Mouse (Mus musculus): Measurements from ENCODE around the gene Bche. TPM values are rescaled to one million over a fixed set of nuclear protein-coding genes. Genes with fewer than 3 reads are reported as not detected.

Gene Bche
- polyA plus RNA-seq, 1 experiment from 2014 or later, result 15.8 TPM

DNA sequence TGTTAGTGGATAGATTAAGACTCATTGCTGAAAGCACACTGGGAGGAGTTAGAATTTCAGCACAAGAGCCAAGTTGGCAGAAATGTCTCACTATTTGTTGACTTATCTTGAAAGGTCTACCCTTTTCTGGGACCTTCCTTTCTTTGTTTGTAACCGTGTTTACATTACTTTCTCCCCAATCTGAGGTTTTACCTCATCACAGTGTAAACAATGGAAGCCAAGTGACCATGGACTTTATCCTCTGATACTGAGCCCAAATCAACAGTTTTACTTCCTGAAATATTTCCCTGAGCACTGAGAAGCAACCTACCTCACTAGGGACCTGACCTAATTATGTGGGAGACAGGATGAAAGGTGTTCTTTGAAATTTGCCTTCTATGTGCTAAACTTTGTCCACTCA lies 34.9 kb downstream of the Bche start:
- H3K27ac ChIP-seq, result no peak overlapping the region
- 59% methylated on average over 1 of the region's 1 CpGs for WGBS

DNA sequence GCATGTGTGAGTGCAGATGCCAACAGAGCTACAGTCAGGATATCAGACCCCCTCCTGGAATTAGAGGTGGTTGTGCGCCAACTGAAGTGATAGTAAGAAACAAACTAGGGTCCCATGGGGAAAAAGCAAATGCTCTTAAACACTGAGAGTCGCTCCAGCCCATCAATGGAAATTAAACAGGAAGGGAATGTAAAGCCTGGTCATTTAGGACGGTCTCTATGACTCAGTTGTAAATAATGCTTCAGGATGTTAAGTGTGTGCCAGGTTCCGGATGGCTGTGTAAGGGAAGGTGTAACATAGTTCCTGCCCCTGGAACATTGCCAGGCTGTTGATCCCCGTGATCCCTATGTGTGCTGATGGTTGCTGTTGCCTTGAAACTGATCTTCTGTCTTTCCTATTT lies 40.0 kb downstream of the Bche start:
- no peak overlapping the region for H3K4me2 ChIP-seq
- H3K27ac ChIP-seq, result no peak overlapping the region
- no peak overlapping the region for H3K4me3 ChIP-seq
- H3K4me1 ChIP-seq (replicated peaks), result no peaks in the 10 kb centered on the region
- no peak for ATAC-seq (replicated peaks; ENCODE audit: insufficient number of reproducible peaks, insufficient read depth, low FRiP score, low read depth)
- H3K9ac ChIP-seq, result no peak overlapping the region
- WGBS, result 58% methylated on average over 5 of the region's 5 CpGs
- H3K9me3 ChIP-seq (replicated peaks), result no peaks in the 10 kb centered on the region
- no peaks in the 10 kb centered on the region for H3K36me3 ChIP-seq
- H3K27me3 ChIP-seq, result no peaks in the 10 kb centered on the region

More for the DNA sequence above, 34.9 kb downstream of the Bche start:
- H3K4me3 ChIP-seq, result no peak overlapping the region
- H3K4me2 ChIP-seq, result no peak overlapping the region
- H3K4me1 ChIP-seq (replicated peaks), result no peaks in the 10 kb centered on the region
- no peaks in the 10 kb centered on the region for H3K27me3 ChIP-seq
- no peak overlapping the region for H3K9ac ChIP-seq
- H3K36me3 ChIP-seq, result no peaks in the 10 kb centered on the region
- ATAC-seq (replicated peaks; ENCODE audit: insufficient number of reproducible peaks, insufficient read depth, low FRiP score, low read depth), result no peak
- no peaks in the 10 kb centered on the region for H3K9me3 ChIP-seq (replicated peaks)

DNA sequence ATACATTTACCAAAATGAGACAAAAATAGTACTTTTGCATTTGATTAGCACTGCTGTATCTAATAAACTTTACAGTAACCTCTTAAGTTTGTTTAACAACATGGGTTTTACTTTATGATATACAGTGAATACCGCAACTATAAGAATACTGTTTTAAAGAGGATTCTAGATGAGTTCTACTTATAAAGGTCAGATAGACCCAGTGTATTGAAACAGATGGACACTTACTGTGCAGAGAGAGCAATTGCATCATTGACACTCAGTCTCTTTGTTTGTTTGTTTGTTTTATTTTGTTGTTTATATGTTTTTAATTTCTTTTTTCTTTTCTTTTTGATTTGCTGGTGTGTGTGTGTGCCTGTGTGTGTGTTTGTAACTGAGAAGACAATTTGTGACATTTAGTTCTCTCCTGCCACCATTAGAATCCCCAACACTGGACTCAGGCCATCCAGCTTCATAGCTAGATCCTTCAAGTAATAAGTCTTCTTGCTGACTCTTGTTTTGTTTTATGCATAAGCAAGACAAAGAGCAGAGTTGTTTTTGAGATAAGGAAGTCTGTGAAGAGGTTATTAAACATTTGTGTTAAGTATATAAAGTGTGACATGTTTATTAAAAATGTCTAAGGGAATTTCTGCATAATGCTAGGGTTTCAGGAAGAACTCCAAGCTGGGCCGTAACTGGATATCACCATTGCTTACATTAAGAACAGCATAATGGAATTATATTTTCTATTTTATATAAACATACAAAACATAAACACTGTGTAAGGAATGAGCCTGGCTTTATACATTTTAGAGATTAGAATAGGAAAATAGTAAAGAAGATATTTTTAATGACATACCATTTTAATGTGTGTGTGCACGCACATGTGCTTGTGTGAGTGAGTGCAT lies 40.7 kb downstream of the Bche start:
- no peaks in the 10 kb centered on the region for H3K27me3 ChIP-seq
- no peaks in the 10 kb centered on the region for H3K36me3 ChIP-seq
- no peak for ATAC-seq (replicated peaks; ENCODE audit: insufficient number of reproducible peaks, insufficient read depth, low FRiP score, low read depth)
- H3K4me3 ChIP-seq, result no peak overlapping the region
- H3K27ac ChIP-seq, result no peak overlapping the region
- H3K4me2 ChIP-seq, result no peak overlapping the region
- WGBS, result 87% methylated on average over 3 of the region's 3 CpGs
- H3K9ac ChIP-seq, result no peak overlapping the region
- no peaks in the 10 kb centered on the region for H3K4me1 ChIP-seq (replicated peaks)
- H3K9me3 ChIP-seq (replicated peaks), result no peaks in the 10 kb centered on the region

DNA sequence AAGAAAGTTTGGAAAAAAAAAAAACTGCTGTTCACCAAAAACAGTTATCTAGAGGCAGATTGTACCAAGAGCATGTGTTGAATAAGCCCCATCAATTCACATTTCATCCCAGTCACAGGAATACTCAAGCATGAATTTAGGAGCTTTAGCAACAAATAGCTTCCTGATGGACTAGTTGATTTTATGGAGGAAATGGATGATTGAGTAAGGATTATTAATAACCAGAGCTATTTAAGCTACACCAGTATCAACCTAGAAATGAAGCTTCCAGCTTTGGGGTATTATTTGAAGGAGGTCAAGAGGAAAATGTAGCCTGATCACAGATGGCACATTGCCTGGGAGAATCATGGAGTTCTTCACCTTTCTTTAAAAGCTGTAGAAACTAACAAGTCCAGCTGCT lies 57.9 kb downstream of the Bche start:
- ATAC-seq (replicated peaks; ENCODE audit: insufficient number of reproducible peaks, insufficient read depth, low FRiP score, low read depth), result no peak
- H3K27me3 ChIP-seq, result no peaks in the 10 kb centered on the region
- no peak overlapping the region for H3K4me2 ChIP-seq
- H3K9ac ChIP-seq, result no peak overlapping the region
- no peaks in the 10 kb centered on the region for H3K4me1 ChIP-seq (replicated peaks)
- H3K36me3 ChIP-seq, result no peaks in the 10 kb centered on the region
- no peak overlapping the region for H3K27ac ChIP-seq
- no peak overlapping the region for H3K4me3 ChIP-seq
- H3K9me3 ChIP-seq (replicated peaks), result no peaks in the 10 kb centered on the region

DNA sequence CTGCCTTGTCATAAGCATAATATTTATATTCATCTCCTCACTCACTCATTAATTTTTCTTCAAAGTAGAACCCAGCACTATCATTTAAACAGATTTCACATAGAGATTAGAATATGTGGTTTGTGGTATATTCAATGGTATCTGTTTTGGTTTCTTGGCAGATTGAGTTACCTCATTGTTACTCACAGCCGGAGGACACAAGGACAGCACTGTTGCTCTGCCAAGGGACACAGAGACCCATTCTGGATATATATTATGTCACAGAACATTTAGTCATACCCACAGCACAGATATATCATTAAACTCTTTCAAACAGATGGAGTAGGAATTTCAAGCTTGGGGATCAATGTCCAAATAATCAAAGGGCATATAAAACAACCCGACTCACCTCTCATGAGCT lies 61.2 kb downstream of the Bche start:
- Histone ChIP-seq H3K4me2 (no peak overlapping the region), H3K9me3 (replicated peaks) (no peaks in the 10 kb centered on the region), H3K27me3 (no peaks in the 10 kb centered on the region), H3K27ac (no peak overlapping the region), H3K4me1 (replicated peaks) (no peaks in the 10 kb centered on the region), H3K9ac (no peak overlapping the region), H3K4me3 (no peak overlapping the region), H3K36me3 (no peaks in the 10 kb centered on the region)
- no peak for ATAC-seq (replicated peaks; ENCODE audit: insufficient number of reproducible peaks, insufficient read depth, low FRiP score, low read depth)
- 76% methylated on average over 2 of the region's 2 CpGs for WGBS

DNA sequence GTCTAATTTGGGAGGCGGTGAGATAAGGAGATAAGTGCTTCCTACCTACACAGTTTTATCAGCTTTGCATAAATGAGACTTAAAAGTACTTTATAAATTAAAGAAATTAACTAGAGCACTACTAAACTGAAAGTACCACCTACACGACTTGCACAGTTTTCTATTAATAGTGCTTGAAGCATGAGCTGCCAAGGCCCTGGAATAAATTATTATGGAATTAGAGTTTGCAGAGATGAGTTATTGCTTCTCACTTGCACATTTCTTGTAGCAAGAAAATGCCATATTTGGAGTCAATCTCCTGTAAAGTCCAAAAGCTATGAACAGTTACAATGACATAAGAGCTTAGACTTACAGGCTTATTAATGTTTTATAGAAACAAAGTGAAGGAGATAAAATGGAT lies 96.8 kb downstream of the Bche start:
- no peaks in the 10 kb centered on the region for H3K9me3 ChIP-seq (replicated peaks)
- no peak for ATAC-seq (replicated peaks; ENCODE audit: insufficient number of reproducible peaks, insufficient read depth, low FRiP score, low read depth)
- no peaks in the 10 kb centered on the region for H3K4me1 ChIP-seq (replicated peaks)
- H3K27me3 ChIP-seq, result no peaks in the 10 kb centered on the region
- H3K36me3 ChIP-seq, result no peaks in the 10 kb centered on the region
- H3K4me3 ChIP-seq, result no peak overlapping the region
- 47% methylated on average over 2 of the region's 2 CpGs for WGBS
- no peak overlapping the region for H3K27ac ChIP-seq
- H3K4me2 ChIP-seq, result no peak overlapping the region
- H3K9ac ChIP-seq, result no peak overlapping the region

DNA sequence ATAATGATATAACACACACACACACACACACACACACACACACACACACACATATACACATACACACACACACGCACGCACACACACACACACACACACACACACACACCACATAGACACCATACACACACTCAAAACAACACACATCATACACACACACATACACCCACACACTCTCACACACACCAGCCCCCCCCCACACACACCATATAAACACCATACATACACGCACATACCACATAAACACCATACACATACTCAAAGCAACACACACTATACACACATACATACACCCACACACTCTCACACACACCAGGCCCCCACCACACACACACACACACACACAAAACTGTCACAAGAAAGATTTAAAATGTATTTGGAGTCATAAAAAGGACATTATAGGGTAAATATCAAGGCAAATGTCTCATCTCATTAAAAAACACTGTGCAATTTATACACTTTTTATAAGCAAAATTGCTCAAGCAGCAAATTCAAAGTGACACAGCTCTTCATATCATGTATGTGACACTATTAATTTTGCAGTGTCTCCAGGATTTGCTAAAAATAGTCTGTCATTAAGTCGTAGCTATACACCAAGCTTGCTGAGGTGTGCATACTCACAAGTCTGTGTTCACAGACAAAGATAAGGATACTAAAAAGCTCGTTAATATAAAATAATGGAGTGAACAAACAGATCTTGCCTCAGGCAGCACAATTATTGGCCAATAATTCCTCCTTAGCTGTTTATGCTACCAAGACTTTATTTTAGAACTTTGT lies 116.3 kb downstream of the Bche start:
- H3K4me2 ChIP-seq, result no peak overlapping the region
- WGBS, result 69% methylated on average over 5 of the region's 5 CpGs
- H3K36me3 ChIP-seq, result no peaks in the 10 kb centered on the region
- no peak overlapping the region for H3K27ac ChIP-seq
- H3K4me3 ChIP-seq, result no peak overlapping the region
- H3K4me1 ChIP-seq (replicated peaks), result no peaks in the 10 kb centered on the region
- no peak for ATAC-seq (replicated peaks; ENCODE audit: insufficient number of reproducible peaks, insufficient read depth, low FRiP score, low read depth)
- no peaks in the 10 kb centered on the region for H3K9me3 ChIP-seq (replicated peaks)
- no peaks in the 10 kb centered on the region for H3K27me3 ChIP-seq
- no peak overlapping the region for H3K9ac ChIP-seq

All from heart, embryonic 15.5 days (tissue).